Mouse (Mus musculus) cerebellum, adult 18-20 months (tissue): ENCODE measurements around the gene Ribc2.

Experiments used
- DNase-seq, 2 experiments: peaks; one replicate each; pipeline ENCODE4 v3.0.0; 2021

Gene Ribc2

DNA sequence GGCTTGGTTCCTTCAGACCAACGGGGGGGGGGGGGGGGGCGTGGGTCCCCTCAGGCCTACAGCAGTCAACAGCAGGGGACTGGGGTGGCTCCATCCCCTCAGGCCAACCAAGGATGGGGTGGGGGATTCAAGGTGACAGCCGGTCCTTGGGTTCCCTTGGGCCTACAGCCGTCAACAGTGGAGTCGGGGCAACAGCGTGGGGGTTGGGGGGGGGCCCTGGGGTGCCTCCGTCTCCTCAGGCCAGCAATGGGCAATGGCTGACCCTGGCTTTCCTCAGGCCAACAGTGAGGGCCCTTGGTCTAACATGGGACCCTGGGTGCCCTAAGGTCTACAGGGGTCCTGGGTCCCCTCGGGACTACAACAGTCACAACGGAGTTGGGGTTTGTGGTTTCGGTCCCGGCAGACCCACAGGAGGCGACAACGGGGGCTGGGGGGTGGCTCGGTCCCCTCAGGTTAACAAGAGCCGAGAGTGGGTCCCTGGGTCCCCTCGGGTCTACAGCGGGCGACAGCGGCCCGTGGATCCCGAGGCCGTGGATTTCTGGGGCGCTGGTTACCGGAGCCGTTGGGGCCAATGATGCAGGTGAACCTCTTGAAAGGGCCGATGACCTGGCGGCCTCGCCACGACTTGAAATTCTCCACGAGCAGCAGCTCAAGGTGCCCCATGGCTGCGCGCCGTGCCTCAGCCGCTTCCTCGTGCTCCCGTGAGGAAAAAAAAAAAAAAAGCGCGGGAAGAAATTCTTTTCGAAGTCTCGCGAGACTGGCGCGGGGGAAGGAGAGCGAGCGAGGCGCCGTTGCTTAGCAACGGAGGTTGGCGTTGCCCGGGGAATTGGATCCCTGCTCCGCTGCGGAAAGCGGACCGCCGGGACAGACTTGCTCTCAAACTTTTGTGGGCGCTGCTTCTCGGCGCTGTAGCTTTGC is at the start of gene Ribc2, which contains the start of gene Smc1b:
TSS of gene Ribc2 (plus strand) at position 804 of the 918 bp plus-strand sequence.
TSS of gene Smc1b (minus strand) at position 690 of the 918 bp plus-strand sequence.
- peak; percentile 41 to 55 for DNase-seq

DNA sequence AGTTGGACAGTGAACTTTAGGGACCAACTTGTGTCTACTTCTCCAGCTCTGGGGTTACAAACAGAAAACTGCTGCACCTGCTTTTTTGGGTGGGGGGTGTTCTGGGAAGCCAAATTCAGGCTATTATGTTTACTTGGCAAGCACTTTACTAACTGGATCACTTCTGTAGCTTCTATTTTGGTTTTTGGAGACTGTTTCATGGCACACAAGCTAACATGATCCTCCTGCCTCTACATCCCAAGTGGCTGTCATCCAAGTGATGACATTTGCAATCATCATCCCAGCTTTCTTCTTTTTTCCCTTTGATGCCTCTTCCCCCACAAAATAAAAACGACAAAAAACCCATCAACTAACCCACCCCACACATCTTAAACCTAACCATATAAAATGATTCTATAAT is 46.2 kb upstream of the Ribc2 start:
- no peak for DNase-seq

DNA sequence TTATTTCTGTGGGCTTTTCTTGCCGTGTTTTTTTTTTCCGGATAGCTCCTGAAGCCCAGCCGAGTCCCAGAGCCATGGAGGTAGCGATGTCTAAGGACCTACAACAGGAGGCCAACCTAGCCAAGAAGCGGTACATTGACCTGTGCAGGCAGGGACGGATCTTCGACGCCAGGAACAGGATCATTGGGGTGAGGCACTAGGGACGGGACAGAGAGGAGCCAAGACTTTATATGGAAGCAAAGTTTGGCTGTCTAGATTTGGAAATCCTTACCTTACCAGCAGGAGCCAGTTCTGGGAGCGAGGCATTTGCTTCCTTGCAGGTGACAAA is 279 bp downstream of the Ribc2 start:
- DNase-seq = no peak

DNA sequence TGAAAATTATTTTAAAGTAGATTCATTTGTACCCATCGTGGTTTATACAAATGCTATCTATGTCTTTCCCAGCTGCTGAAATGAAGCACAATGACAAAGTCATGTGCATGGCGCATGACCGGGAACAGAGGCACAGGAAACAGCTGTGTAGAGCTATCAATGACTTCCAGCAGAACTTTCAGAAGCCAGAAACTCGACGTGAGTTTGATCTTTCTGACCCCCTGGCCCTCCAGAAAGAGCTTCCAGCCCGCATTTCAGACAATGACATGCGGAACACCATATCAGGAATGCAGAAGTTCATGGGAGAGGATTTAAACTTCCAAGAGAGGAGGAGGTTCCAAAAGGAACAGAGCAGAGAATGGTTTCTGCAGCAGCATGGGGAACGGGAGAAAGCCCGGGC is 3.3 kb downstream of the Ribc2 start:
- no peak for DNase-seq

DNA sequence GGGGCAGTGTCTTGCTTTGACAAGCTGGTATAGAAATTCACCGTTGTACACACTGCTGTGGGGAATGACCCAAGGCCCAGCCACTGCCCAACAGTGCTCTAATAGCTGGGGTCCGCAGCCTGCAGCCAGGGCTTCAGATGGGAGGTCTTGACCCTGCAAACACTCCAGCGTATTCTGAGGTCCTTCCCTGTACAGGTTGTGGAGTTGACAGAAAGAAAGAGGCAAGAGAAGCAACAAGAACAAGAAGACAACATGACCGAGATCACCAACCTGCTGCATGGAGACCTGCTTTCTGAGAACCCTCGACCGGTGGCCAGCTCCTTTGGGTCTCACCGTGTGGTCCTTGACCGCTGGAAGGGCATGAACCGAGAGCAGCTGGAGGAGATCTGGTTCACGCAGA is 9.4 kb downstream of the Ribc2 start:
- no peak for DNase-seq

DNA sequence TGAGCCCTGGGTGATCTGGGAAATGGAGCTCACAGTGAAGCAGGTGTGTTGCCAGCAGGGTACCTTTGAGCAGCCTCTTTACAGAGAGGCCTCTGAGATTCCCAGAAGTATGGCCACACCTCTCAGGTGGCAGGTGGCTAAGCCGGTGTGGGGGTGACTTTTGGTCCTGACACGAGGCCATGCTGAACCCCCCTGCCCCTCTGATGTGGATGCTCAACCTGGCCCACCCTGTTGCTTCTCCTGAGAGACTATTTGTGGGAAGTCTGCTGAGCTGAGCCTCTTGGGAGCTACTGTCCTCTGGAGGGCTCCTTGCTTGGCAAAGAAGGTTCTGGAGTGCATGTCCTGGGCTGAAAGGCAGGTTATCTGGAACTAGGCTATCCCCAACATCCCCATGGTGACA is 10.6 kb downstream of the Ribc2 start:
- DNase-seq = no peak

DNA sequence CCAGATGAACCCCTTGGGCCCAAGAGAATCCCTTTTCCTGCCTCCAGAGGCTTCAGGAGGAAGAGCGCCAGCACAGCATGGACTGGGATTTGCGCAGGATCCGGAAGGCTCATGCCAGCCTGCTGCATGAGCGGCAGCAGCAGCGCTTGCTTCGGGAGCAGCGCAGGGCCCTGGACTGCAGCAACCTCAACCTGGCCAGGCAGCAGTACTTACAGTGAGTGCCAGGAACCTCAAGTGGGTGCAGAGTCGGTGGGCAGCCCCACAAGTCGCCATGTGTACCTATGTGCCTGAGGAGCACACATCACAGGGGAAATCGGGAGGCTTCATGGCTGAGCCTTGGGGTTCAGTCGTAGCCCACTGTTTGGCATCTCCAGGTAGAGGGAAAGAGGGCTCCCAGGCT is 11.3 kb downstream of the Ribc2 start:
- DNase-seq = no peak

DNA sequence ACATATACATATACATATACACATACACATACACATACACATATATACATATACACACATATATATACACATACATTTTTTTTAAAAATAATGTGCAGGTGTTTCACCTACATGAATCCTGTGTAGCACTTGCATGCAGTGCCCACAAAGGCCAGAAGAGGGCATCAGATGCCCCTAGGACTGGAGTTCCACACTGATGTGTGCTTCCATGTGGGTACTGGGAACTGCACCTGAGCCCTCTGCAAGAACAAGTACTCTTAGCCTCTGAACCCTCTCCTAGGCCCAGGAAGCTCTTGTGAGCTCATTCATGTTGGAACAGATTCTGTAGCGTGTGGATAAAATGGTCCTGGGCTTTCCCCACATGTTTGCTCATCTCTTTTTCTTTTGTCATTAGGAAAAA is 11.9 kb downstream of the Ribc2 start:
- DNase-seq = no peak

DNA sequence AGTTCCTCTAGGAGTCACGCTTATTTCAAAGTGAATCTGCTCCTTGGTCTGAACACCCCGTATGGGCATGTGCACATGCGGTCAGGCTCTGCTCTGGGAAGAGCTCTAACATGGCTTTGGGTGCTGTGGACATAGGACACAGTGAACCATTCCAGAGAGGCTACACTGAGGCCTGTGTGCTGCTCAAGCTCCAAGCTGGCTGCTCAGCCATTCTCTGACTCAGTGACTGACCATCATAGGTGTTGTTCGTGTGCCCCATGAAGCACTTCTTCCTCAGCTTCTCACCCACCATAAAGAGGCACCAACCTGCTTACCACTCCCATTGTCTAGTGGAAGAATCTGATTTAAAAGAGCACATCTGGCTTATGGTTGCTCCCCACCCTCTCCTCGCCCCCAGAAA is 12.4 kb downstream of the Ribc2 start:
- DNase-seq = no peak

DNA sequence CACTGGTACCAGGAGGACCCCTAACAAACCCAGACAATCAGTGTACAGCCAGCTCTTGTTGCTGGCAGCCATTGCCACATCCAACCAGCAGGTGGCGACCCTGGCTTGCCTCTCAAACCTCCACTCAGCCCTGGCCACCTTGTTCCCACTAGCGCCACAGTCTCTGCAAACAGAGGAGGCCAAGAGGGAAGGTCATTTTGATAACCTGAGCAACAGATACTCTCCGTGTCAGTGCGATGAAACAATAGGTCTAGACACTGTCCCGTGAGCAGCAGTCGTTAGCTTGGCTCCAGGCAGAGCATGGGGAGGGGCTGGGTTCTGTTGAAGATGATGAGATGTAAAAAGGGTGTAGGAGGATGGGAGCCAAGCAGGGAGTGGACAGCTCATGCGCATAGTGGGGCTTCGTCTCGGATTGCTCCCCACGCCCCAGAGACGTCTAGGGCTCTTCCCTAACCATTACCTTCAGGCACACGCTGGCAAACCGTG is 19.6 kb downstream of the Ribc2 start:
- DNase-seq = peak; percentile 46 to 61

DNA sequence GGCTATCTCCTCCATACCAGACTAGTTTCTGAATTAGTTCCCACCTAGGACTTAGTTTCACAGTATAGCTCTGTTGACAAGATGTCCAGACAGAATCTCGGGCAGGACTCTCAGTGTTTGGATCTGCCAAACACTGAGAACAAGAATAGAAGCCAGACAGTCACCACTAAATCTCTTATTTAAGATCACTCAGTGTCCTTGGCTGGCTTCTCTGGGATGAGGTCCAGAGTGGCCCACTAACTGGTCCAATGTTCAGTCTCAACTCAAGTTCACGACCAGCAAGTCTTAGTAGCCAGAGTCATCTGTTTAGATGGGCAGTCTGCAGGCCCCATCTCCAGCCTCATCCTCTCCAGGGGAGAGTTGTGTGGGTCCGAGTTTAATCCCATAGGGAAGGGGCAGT is 20.7 kb downstream of the Ribc2 start:
- DNase-seq = no peak

DNA sequence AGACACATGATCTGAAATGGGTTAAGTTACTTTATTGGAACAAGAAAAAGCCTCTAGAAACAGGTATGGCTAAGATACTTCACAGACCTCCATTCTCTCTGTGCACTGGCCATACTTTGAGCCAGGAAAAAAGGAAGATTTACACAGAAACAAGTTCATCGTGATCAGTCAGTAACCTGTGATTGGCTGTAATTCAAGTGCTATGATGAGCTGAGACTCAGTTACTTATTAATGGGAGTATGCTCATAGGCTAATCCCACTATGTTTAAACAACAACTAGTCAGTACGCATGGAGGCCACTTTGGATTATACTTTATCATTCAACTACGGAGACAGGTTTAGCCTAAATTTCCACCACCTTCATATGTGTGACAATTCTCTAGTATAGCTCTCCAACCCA is 22.2 kb downstream of the Ribc2 start:
- no peak for DNase-seq

DNA sequence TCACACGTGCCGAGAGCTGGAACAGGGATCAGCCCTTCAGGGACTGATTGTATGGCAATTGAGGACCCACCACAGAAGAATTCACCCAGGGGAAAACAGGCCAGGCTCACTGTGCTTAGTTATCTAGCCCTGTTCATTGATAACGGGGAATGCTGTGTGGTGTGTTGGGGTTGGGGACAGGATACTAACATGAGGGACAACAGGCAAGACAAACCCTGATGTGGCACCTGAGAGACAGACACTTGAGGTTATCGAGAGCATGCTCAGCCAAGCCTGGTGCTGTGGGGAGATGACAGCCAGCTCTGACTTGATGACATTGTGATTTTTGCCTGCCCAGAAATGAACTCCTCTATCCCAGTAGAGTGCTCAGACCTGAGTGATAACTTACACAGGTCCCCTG is 24.3 kb downstream of the Ribc2 start:
- no peak for DNase-seq

DNA sequence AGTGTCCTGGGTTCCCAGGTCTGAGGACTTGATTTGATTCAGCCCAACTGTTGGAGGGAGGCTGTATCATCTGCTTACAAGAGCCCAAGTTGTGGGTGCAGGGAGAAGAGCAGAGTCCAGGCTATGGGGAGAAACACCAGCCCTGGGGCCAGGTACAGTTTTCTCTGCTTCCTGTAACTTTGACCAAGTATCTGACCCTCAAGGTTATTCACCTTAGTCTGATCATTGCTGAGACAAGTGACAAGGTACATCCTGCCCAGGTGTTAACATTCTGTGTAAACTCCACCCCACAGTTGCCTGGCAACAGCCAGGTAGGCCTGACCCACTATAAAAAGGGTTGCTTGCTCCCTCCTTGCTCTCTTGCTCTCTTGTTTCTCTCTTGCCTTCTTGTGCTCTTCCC is 29.5 kb downstream of the Ribc2 start:
- DNase-seq = no peak

DNA sequence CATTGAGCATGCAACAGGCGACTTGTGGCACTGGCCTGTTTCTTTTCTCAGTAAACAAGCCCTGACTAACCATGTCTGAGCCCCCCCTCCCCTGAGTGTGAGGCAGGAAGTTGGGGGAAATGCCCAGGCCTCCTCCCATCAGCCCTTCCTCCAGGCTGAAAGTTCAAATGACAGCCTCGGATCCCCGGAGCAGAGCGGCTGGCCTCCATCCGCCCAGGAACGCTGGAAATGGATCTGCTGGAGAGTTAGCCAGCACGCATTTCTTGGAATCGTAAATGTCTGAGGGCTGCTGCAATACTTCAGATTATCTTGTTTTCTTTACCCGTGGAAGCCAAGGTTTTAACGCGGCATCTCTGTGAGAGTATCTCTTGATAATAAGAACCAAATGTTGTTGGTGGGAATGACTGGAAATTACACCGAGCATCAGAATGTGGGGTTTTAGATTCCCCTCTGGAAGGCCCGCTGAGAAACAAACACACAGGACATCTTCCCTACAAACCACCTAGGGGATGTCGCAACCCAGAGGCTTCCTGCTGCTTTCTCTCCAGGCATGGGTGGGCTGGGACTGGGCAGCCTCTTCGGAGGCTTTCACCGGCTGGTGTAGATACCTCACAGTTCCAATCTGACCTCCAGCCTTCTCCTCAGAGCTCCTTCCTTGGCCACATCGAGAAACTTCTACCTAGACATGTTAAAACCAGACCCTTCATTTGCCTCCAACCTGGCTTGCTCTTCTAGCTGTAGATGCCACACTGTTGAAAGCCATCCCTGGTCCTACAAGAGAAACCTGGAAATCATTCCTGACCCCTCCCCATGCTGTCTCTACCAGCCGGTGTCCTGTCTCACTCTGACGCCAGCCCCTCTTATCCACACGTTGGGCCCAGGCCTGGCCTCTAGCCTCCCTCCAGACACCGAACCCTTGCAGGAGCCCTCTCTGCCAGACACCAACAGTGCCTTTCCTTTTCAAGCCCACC is 31.1 kb downstream of the Ribc2 start:
- no peak for DNase-seq

DNA sequence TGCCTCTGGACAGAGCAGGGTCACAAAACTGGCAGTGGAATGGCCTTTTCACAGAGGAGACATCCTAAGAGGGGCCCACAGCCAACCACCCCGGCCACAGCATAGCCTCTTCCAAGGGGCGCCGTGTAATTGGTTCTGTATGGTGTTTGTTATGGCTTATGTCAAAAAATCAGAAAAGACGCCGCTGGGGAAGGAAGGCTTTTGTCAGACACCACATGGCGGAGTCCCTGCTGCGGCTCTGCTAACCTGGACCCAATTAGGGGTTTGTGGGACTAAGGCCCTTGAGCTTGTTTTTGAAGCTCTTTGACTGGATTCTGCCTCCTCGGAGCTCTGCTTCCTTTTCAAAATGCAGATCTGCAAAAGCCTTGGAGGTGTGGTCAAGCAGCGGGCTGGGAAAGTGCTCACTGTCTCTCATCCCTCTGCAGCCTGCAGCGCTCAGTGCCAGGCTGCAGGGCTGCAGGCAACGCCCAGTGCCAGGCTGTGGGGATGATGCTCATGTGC is 34.6 kb downstream of the Ribc2 start:
- no peak for DNase-seq

DNA sequence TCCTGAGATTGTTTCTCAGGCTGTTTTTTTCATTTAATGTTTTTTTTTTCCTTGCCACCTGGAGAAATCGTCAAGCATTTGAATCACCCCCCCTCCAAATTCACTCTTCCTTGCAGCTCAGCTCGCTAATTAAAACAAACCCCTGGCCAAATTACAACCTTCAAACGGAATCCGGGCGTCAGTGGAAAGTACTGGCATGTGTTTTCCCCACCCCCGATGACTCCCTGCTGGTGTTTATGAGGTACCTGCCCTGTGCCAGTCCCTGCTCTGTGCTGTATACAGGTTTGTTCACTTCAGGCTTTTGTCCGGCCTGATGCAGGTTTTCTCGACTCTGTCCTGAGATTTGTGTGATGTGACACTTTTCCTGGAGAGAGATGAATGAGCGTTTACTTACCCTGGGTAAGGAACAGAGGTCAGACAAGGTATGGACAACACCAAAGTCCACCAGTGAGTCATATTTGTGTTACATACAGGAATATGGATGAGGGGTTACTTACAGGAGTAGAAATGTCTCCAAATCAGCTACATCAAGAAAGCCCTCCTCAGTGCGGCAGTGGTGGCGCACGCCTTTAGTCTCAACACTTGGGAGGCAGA is 35.3 kb downstream of the Ribc2 start:
- no peak for DNase-seq

DNA sequence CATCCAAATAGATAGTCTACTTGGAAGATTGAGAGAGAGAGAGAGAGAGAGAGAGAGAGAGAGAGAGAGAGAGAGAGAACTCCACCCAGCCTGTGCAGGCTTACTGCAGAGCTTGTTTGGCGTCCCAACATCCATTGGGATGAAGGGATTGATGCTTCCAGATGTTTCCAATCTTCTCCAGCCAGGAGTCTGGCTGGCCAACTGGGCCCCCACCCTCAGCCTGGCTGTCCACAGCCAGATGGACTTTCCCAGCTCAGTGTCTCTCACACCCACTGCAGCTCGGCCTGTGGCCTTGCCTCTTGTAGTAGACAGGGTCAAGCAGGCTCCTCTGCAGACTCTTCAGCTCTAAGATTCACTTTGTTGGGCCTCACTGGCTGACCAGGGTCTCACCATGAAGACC is 40.2 kb downstream of the Ribc2 start:
- DNase-seq = no peak

DNA sequence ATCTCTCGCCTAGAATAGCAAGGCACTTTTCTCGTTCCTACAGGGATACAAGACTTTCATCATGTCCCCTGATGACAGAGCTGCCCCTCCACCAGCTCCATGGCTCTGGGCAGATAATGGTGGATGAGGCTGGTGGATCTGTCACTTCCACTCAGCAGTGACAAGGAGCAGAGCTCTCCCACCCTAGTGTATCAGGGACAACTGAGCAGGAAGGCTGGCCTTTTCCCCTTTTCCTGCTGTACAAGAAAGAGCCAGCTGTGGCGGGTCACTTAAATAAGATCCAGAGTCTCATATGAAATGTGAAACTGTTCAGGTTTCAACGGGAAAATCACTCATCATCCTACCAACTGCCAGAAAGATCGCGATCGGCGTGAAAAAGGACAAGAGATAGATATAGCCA is 41.5 kb downstream of the Ribc2 start:
- no peak for DNase-seq

DNA sequence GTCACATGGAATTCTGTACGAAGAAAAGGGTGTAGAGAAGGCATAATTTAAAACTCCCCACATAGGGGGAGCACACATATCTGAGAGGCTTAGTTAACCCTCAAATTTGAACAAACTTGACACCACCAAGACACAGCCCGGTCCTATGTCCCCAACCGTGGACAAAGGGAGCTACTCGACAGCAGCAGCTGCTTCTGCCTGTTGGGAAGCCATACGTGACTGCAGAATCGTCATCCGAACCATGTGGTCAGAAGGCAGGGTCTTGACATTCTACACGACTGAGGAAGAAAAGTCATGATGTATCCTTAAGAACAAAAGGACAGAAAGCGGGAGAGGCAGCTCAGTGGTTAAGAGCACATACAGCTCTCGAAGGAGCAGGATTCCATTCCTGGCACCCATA is 42.2 kb downstream of the Ribc2 start:
- DNase-seq = no peak

DNA sequence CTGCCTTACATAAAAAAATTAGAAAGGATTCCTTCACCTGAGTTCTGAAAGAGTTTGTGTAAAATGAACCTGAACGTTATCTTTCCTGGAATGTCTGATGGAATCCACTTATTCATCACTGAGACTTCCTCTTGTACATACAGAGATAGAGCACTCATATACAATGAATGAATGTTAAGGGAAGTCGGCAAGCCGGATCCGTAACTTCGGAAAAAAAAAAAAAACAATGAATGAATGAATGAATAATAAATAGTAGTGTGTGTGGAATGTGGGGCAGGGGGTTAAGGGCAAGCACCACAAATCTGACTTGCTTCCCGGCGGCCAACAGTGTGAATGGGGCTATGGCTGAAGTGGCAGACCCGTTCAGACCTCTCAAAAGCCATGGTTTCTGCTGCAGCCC is 45.7 kb downstream of the Ribc2 start:
- DNase-seq = peak; percentile 42 to 64

DNA sequence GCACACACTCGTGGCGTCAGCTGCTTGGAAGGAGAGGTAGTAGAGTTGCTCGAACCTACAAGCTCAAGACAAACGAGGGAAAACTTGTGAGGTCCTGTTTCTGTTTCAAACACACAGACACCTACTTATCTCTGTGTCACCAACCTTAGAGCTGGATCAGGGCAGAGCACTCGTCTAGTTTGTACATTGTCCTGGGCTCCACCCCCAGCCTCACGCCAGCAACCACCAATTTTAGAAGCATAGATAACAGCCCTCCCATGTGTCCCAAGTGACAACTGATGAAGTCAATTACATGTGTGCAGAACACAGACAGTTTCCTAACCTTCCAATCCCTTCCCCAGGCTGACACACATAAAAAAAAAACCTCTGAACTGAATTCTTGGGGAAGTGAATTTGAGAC is 46.3 kb downstream of the Ribc2 start:
- no peak for DNase-seq

DNA sequence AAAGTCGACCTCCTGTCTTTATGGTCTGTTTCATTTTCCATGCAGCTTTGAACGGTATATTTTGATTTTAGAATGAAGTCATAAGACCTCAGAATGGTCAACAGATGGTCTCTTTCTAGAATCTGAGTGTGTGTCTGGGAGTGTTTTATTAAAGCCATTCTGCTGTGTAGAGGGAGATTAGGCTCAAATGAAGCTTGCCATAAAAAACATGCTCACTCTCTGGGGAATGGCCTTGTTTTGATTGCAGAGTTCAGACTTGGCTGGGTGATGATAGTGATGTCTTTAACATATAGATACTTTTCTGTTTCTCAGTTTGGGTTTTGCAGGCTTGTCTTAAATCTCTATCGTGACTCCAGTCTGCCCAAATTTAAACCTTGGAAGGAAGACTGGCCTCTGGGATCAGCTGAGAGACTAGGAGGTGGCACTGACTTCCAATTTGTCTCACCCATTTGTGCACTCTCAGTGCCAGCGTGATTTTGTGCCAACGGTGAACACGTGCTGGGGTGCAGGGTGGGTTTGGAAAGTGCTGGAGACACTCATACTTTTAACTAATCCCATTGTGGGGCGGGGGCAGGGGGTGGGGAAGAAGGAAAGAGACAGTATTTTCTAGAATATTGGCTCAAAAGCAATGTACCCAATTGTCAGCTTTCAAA is 47.8 kb downstream of the Ribc2 start:
- DNase-seq = no peak
